Mouse (Mus musculus) yolk sac, embryonic 10.5 days (tissue): ENCODE data around the gene H3f3a.

Source experiments
- DNase-seq: peaks from one replicate; pipeline ENCODE4 v3.0.0-alpha.2; 2017; ENCODE audit warnings: low spot score

The H3f3a gene

GRCm38 (mm10) chr1:180782906-180783579, 30.7 kb downstream of the H3f3a start:
- no peak for DNase-seq

- no peak for DNase-seq
Measured at GRCm38 (mm10) chr1:180781250-180781649, 32.5 kb downstream of the H3f3a start.

DNA sequence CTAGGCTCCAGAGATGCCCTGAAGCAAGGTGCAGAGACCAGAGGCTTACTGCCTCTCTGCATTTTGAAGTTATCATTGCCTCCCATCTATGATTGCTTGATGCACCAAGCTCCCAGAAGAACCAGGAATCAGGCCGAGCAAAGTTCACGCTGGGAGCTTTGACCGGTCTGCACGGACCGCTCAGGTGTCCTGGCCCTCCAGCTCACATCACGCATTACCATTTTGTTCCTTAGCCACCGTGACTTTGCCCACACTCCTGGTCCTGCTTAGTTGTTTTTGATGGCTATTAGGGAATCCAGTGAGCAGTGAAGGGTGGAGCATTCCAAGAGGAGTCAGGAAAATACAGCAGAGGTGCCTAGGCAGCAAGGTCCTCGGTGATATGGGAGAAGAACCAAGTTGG, 33.5 kb downstream of the H3f3a start:
- DNase-seq: no peak

DNA sequence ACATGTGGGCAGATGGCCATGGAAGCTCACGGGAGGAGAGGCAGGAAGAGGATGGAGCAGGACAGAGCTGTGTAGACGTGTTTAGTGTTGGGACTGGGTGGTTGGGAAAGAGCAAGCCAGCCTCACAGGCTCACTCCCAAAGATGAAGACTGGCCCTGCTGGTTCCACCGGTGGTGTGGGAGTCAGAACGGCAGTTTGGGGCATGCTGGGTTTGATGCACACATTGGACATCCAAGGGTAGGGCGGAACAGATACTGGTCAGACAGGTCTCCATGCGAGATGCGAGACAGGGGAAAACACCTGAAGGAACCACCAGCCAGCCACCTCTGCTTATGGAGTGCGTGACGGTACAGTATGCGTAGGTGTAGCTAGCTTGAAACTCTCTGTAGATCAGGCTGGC, 34.8 kb downstream of the H3f3a start:
- DNase-seq: no peak

- DNase-seq: no peak
Measured at GRCm38 (mm10) chr1:180778403-180778754, 35.4 kb downstream of the H3f3a start.

GRCm38 (mm10) chr1:180777660-180778402, 35.9 kb downstream of the H3f3a start:
- DNase-seq: peak; percentile 93

- DNase-seq: no peak
Measured at GRCm38 (mm10) chr1:180777289-180777659, 36.5 kb downstream of the H3f3a start.

DNA sequence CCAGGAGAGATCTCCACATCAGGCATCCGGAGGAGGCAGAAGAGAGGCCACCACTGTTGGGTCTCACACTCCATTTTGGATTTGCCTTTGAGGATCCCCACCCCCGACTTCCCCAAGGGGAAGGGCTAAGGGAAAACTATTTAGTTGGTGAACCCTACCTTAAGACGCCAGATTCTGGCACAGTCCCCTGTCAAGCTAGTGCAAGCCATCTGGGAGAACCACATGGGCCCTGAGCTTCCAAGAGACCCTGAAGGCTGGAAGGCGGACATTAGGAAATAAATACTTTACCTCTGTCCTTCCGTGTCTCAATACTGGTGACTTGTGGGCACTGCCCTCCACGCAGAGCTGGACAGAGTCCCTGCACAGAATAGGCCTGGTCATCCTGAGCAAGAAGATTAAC, 37.2 kb downstream of the H3f3a start:
- no peak for DNase-seq

GRCm38 (mm10) chr1:180775849-180776493, 37.8 kb downstream of the H3f3a start:
- DNase-seq: no peak

GRCm38 (mm10) chr1:180775317-180775716, 38.4 kb downstream of the H3f3a start:
- no peak for DNase-seq

GRCm38 (mm10) chr1:180774664-180775063, 39.1 kb downstream of the H3f3a start:
- DNase-seq: no peak

- DNase-seq: no peak
Measured at GRCm38 (mm10) chr1:180772291-180772690, 41.5 kb downstream of the H3f3a start.

- no peak for DNase-seq
Measured at GRCm38 (mm10) chr1:180771722-180772121, 42.0 kb downstream of the H3f3a start.

DNA sequence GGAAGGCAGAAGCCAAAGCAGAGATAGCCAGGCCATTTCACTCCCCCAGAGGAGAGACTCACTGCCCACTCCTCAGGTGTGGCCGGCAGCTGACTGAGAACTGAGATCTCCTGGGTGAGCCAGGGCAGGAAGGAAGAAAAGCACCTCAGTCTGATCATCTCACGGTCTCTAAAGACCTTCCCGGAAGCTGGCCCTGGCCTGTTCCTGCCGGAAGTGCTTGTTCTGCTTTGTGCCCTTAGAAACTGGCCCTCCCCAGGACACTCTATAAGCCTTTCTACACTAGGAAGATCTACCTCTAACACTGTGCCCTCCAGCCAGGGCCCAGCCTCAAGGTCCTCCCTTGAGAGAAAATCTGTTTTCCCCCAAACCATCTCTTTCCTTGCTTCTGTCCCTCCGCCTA, 42.4 kb downstream of the H3f3a start:
- DNase-seq: no peak

- DNase-seq: peak; percentile 60
Measured at GRCm38 (mm10) chr1:180768334-180769168, 45.2 kb downstream of the H3f3a start.

- DNase-seq: no peak
Measured at GRCm38 (mm10) chr1:180767541-180768333, 46.0 kb downstream of the H3f3a start.

GRCm38 (mm10) chr1:180766557-180766956, 47.2 kb downstream of the H3f3a start:
- no peak for DNase-seq

- no peak for DNase-seq
Measured at GRCm38 (mm10) chr1:180765393-180765792, 48.4 kb downstream of the H3f3a start.

GRCm38 (mm10) chr1:180763828-180764227, 49.9 kb downstream of the H3f3a start:
- peak; percentile 71 for DNase-seq

GRCm38 (mm10) chr1:180763307-180763706, 50.4 kb downstream of the H3f3a start:
- DNase-seq: no peak

DNA sequence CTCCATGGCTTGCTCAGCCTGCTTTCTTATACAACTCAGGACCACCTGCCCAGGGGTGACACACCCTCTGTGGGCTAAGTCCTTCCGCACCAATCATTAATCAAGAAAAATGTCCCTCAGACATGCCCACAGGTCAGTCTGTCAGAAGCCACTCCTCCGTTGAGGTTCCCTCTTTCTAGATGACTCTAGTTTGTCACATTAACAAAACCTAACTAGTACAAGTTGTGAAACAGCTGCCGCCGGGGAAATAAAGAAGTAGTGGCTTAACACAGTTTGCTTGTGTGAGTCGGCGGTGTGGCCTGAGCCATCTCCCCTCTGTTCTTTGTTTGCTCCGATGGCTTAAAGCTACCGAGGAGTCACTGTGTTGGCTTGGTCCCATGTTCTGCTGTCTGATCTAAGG, 51.1 kb downstream of the H3f3a start:
- no peak for DNase-seq

GRCm38 (mm10) chr1:180762180-180762579, 51.6 kb downstream of the H3f3a start:
- no peak for DNase-seq
